Mouse (Mus musculus) embryonic facial prominence, embryonic 12.5 days (tissue): ENCODE data around the gene Tbx5. TPM values are rescaled to one million over a fixed set of nuclear protein-coding genes. Genes with fewer than 3 reads are reported as not detected.
A peak's percentile ranks its signal among the peaks of the same experiment; 100 is the strongest.

Source experiments
- ATAC-seq: fragments of 200-750 bp; cut with Nextera tagmentation; 2 replicates; pipeline ENCODE4 v1.8.0; 2017; ENCODE audit not compliant: insufficient number of reproducible peaks, insufficient read depth, low FRiP score, low TSS enrichment
- H3K27ac ChIP-seq: fragments of 300-500 bp; sonication (generic); 2 replicates; pipeline ENCODE4 v1.5.1; 2016; ENCODE audit warnings: mild to moderate bottlenecking
- H3K27me3 ChIP-seq: fragments of 300-500 bp; sonication (generic); 2 replicates; pipeline ENCODE4 v1.6.1; 2016; ENCODE audit warnings: mild to moderate bottlenecking, moderate library complexity
- H3K36me3 ChIP-seq: fragments of 300-500 bp; sonication (generic); 2 replicates; pipeline ENCODE4 v1.6.1; 2016; ENCODE audit warnings: mild to moderate bottlenecking
- H3K4me1 ChIP-seq: fragments of 300-500 bp; sonication (generic); 2 replicates; pipeline ENCODE4 v1.6.1; 2016
- H3K4me2 ChIP-seq: fragments of 300-500 bp; sonication (generic); replicated peaks from 2 replicates; pipeline ENCODE4 v1.6.1; 2016; ENCODE audit warnings: mild to moderate bottlenecking, moderate library complexity
- H3K4me3 ChIP-seq: fragments of 300-500 bp; sonication (generic); 2 replicates; pipeline ENCODE4 v1.5.1; 2016; ENCODE audit warnings: mild to moderate bottlenecking
- H3K9ac ChIP-seq: fragments of 300-500 bp; sonication (generic); 2 replicates; pipeline ENCODE4 v1.6.1; 2016; ENCODE audit warnings: mild to moderate bottlenecking, moderate library complexity
- H3K9me3 ChIP-seq: fragments of 300-500 bp; sonication (generic); 2 replicates; pipeline ENCODE4 v1.6.1; 2016; ENCODE audit warnings: mild to moderate bottlenecking, moderate library complexity
- WGBS: fragments of 180-500 bp; shearing (Covaris S2); methylation state at CpG from one replicate; pipeline ENCODE4 v1.1.7; 2016; 5-methylcytosine and 5-hydroxymethylcytosine counted together
- polyA plus RNA-seq: library from polyadenylated mRNA; unstranded; fragments of >200 nt; fragmentation: Nextera tagmentation; extraction: Ambion mirVana; gene quantifications from 2 replicates; pipeline ENCODE4 v1.2.1, GENCODE M21; 2016

Gene Tbx5
- polyA plus RNA-seq = 1.2 and 2.3 TPM in 2 replicates

DNA sequence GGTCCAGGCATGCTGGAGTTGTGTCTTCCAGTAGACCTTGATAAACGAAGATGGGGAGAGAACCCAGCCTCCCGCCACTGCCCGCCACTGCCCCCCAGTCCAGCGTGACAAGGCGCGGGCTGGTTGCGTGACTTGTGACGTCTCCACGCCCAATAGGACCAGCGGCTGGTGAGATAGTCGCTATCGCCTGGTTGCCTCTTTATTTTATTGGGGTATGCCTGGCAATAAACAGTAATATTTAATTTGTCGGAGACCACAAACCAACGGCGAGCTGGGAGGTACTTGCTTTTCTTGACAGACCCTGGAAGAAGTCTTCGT is at the start of gene Tbx5:
Tbx5 (plus strand) TSS at position 190 of the 318 bp plus-strand sequence.
- no peak within 1 kb of the TSS; the same call in 1 of the 2 replicates for H3K4me2 ChIP-seq
- peaks cover 6% of the 10 kb centered on the region; the same call in 1 of the 2 replicates for H3K4me1 ChIP-seq
- peaks cover 98% of the 10 kb centered on the region for H3K27me3 ChIP-seq
- ATAC-seq = no peak
- no peak within 1 kb of the TSS for H3K9ac ChIP-seq
- H3K4me3 ChIP-seq = peak within 1 kb of the TSS; percentile 9; the same call in 1 of the 2 replicates
- no peaks in the 10 kb centered on the region for H3K36me3 ChIP-seq
- WGBS = 2% methylated on average over 16 of the region's 16 CpGs
- no peak within 1 kb of the TSS for H3K27ac ChIP-seq
- H3K9me3 ChIP-seq = no peaks in the 10 kb centered on the region

- WGBS = 84% methylated on average over 7 of the region's 7 CpGs
- Histone ChIP-seq H3K4me2 (no peak overlapping the region), H3K4me3 (no peak overlapping the region), H3K4me1 (no peaks in the 10 kb centered on the region), H3K27me3 (peaks cover 5% of the 10 kb centered on the region; the same call in 1 of the 2 replicates), H3K27ac (no peak overlapping the region), H3K9ac (no peak overlapping the region), H3K36me3 (no peaks in the 10 kb centered on the region), H3K9me3 (no peaks in the 10 kb centered on the region)
- no peak for ATAC-seq
Observed at GRCm38 (mm10) chr5:119785959-119786358, 46.5 kb upstream of the Tbx5 start.

GRCm38 (mm10) chr5:119791664-119792063 is 40.8 kb upstream of the Tbx5 start:
- no peak overlapping the region for H3K4me3 ChIP-seq
- no peak overlapping the region for H3K4me2 ChIP-seq
- 23% methylated on average over 5 of the region's 5 CpGs for WGBS
- H3K27ac ChIP-seq = no peak overlapping the region
- ATAC-seq = no peak
- no peaks in the 10 kb centered on the region for H3K4me1 ChIP-seq
- no peak overlapping the region for H3K9ac ChIP-seq
- no peaks in the 10 kb centered on the region for H3K36me3 ChIP-seq
- peaks cover 52% of the 10 kb centered on the region for H3K27me3 ChIP-seq
- no peaks in the 10 kb centered on the region for H3K9me3 ChIP-seq

DNA sequence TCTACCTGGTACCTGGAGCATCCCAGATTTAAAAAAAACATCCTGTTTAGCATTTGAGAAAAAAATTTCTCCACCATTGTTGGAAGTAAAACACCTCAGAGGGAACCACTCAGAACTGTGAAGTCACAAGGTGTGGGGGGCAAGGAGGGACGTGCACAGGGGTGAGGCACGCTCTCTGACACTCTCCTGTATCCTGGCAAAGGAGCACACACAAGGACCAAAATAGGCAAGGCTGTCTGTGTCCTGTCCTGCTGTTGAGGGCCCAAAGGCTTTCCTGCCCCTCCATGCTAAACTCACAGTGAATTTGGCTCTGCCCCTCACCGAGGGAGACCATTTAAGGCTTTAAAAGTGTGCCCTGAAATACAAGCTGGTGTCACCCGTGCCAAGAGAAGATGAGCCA is 38.5 kb upstream of the Tbx5 start:
- Histone ChIP-seq H3K4me1 (no peaks in the 10 kb centered on the region), H3K27me3 (peaks cover 75% of the 10 kb centered on the region), H3K9ac (no peak overlapping the region), H3K4me2 (no peak overlapping the region), H3K4me3 (no peak overlapping the region), H3K27ac (no peak overlapping the region), H3K9me3 (no peaks in the 10 kb centered on the region), H3K36me3 (no peaks in the 10 kb centered on the region)
- no peak for ATAC-seq
- WGBS = 0% methylated on average over 4 of the region's 4 CpGs

DNA sequence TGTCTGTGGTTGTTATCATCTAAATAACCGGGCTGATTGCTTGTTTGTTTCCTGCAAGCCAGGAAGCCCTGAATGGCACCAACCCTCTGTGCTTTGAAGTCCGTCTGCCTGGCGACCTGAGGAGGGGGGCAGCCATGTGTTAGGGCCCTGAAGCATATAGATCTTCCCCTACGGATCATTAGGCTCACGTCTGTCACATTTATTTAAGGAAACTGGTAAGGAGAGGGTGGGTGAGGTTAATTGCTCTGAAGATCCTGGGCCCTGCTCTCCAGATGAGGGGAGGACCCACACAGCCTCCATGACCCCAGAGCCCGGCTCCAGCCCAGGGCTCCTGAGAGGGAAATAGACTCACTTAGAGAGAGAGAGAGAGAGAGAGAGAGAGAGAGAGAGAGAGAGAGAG is 37.1 kb upstream of the Tbx5 start:
- H3K36me3 ChIP-seq = no peaks in the 10 kb centered on the region
- H3K4me2 ChIP-seq = no peak overlapping the region
- H3K9me3 ChIP-seq = no peaks in the 10 kb centered on the region
- H3K27ac ChIP-seq = no peak overlapping the region
- 4% methylated on average over 6 of the region's 6 CpGs for WGBS
- H3K27me3 ChIP-seq = peaks cover 89% of the 10 kb centered on the region
- no peak overlapping the region for H3K9ac ChIP-seq
- no peak for ATAC-seq
- no peak overlapping the region for H3K4me3 ChIP-seq
- H3K4me1 ChIP-seq = no peaks in the 10 kb centered on the region

GRCm38 (mm10) chr5:119795777-119796176 is 36.7 kb upstream of the Tbx5 start:
- ATAC-seq = no peak
- Histone ChIP-seq H3K27ac (no peak overlapping the region), H3K27me3 (peaks cover 93% of the 10 kb centered on the region), H3K9me3 (no peaks in the 10 kb centered on the region), H3K4me3 (no peak overlapping the region), H3K9ac (no peak overlapping the region), H3K4me1 (no peaks in the 10 kb centered on the region), H3K4me2 (no peak overlapping the region), H3K36me3 (no peaks in the 10 kb centered on the region)
- 7% methylated on average over 3 of the region's 3 CpGs for whole genome bisulfite sequencing

DNA sequence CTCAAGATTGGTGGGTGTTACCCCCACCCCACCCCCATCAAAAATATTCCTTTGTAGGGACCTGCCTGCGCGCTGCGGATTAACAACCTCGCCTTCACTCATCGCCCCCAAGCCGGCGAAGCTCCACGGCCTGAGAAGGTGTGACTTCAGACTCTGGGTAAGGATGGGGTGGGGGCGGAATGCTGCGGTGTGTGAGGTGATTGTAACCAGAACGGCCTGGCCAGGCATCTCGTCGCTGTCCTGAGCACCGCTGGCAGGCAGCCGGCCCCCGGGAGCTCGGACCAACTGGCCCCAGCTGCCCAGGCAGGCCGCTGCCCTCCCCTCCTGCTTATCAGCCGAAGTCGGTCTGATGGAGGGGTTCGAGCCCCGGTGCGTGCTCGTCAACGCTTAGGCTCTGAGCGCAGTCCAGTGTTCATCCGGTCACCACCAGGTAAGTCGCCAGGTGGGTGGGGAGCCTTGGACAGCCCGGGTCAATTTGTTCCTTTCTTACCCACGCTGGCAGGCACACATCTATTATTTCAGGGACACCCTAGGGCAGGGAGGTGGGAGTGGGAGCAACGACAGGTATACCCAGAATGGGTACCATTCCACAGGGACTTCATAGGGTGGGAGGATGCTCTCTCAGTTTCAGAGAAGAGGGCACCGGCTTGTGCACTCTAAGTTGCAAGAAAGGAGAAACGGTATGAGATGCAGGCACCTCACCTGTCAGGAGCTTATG is 35.9 kb upstream of the Tbx5 start:
- H3K9me3 ChIP-seq = no peaks in the 10 kb centered on the region
- H3K27ac ChIP-seq = no peak overlapping the region
- H3K9ac ChIP-seq = no peak overlapping the region
- no peak for ATAC-seq
- H3K4me1 ChIP-seq = no peaks in the 10 kb centered on the region
- no peak overlapping the region for H3K4me2 ChIP-seq
- peaks cover 98% of the 10 kb centered on the region for H3K27me3 ChIP-seq
- no peak overlapping the region for H3K4me3 ChIP-seq
- no peaks in the 10 kb centered on the region for H3K36me3 ChIP-seq
- WGBS = under 1% methylated on average over 33 of the region's 33 CpGs

DNA sequence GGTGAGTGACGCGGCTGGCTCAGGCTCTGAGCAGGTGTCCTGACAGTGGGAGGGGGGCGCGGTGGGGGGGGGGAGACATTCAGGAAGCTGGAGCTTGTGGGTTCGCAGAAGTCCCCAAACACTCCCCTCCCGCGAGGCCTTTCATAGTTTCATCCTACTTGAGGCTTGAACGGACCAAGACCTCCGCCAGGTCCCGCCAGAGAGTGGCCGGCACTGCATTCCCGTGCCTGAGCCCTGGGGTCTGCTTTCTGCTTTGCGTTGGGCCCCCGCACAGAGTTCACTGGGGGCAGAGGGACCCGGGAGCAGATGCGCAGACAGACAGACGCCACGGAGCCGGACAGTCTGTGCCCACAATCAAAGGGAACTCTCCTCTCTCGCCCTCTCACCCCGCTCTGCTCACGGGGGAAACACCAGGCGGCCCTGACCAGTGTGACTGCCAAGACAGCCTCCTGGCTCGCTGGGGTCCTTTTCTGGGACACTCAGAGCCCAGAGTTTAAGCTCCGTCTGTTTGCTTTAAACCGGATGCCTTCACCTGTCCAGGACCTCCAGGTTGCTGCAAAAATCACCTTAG is 34.8 kb upstream of the Tbx5 start:
- Histone ChIP-seq H3K4me2 (no peak overlapping the region), H3K9ac (no peak overlapping the region), H3K9me3 (no peaks in the 10 kb centered on the region), H3K27me3 (peaks cover 98% of the 10 kb centered on the region), H3K4me3 (no peak overlapping the region), H3K36me3 (no peaks in the 10 kb centered on the region), H3K27ac (no peak overlapping the region), H3K4me1 (no peaks in the 10 kb centered on the region)
- ATAC-seq = no peak
- under 1% methylated on average over 26 of the region's 26 CpGs for WGBS

DNA sequence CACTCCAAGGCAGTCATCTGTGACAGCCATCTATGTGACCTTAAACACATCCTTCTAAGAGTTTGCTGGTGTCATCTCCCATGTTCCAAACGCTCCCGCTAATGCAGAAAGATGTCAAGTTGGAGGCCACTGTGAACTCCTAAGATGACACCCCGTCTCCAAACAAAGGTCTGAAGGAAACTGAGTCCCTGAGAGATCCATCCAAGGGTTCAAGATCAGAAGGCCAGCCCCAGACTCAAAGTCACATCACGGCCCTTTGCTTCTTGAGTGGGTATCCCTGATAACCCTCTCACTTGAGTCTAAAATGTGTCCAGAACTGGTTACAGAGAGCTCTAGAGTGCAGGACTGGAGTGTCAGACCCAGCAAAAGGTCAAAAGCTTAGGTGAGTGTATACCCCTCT is 34.2 kb upstream of the Tbx5 start:
- Histone ChIP-seq H3K9me3 (no peaks in the 10 kb centered on the region), H3K4me3 (no peak overlapping the region), H3K36me3 (no peaks in the 10 kb centered on the region), H3K27me3 (peaks cover 98% of the 10 kb centered on the region), H3K4me2 (no peak overlapping the region), H3K27ac (no peak overlapping the region), H3K4me1 (no peaks in the 10 kb centered on the region), H3K9ac (no peak overlapping the region)
- WGBS = 5% methylated on average over 4 of the region's 4 CpGs
- no peak for ATAC-seq

DNA sequence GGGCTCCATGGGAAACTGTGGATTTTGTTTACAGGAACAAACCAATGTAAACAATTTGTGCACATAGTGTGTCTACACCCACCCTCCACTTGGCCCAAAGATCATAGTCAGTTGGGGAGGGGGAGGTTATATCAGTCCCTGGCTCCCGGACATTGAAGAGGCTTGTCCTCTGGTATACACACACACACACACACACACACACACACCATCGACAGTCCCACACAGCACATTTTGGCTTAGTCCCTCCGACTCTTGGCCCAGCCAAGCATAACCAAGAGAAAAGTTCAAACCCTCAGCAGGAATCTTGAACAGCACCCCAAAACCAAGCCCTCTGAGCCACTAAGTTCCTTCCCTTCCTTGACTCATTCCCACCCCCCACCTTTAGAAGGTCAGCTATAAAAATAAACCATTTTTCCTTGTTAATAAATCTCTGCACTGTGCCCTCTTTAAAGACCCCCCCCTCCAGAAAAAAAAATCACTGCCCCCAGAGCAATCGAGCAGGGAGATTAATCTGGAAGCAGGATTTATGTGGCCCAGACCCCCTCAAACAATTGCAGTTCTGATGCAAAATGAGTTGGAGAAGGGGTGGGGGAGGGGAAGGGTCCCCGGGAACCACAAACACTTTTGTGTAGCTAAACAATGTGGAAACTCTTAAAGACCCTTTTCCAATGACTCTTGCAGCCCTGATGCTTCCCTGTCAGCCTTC is 33.6 kb upstream of the Tbx5 start:
- under 1% methylated on average over 5 of the region's 5 CpGs for WGBS
- Histone ChIP-seq H3K27me3 (peaks cover 98% of the 10 kb centered on the region), H3K4me3 (no peak overlapping the region), H3K4me1 (no peaks in the 10 kb centered on the region), H3K9me3 (no peaks in the 10 kb centered on the region), H3K4me2 (no peak overlapping the region), H3K9ac (no peak overlapping the region), H3K27ac (no peak overlapping the region), H3K36me3 (no peaks in the 10 kb centered on the region)
- no peak for ATAC-seq

- 3% methylated on average over 9 of the region's 9 CpGs for WGBS
- no peak overlapping the region for H3K9ac ChIP-seq
- H3K36me3 ChIP-seq = no peaks in the 10 kb centered on the region
- H3K27ac ChIP-seq = no peak overlapping the region
- H3K4me1 ChIP-seq = no peaks in the 10 kb centered on the region
- no peaks in the 10 kb centered on the region for H3K9me3 ChIP-seq
- no peak for ATAC-seq
- H3K4me2 ChIP-seq = no peak overlapping the region
- no peak overlapping the region for H3K4me3 ChIP-seq
- H3K27me3 ChIP-seq = peaks cover 98% of the 10 kb centered on the region
Observed at GRCm38 (mm10) chr5:119799419-119800242, 32.8 kb upstream of the Tbx5 start.
